Mouse (Mus musculus) heart, embryonic 15.5 days (tissue): ENCODE results near the gene Rragd. TPM values are rescaled to one million over a fixed set of nuclear protein-coding genes. Genes with fewer than 3 reads are reported as not detected.

Experiments
- ATAC-seq: fragments of 200-750 bp; cut with Nextera tagmentation; replicated peaks from 2 replicates; pipeline ENCODE4 v1.8.0; 2017; ENCODE audit warnings: low read depth, moderate TSS enrichment; ENCODE audit not compliant: insufficient number of reproducible peaks, insufficient read depth, low FRiP score
- H3K27ac ChIP-seq: fragments of 300-500 bp; sonication (generic); 2 replicates; pipeline ENCODE4 v1.5.1; 2015; ENCODE audit warnings: mild to moderate bottlenecking, inconsistent platforms
- H3K27me3 ChIP-seq: fragments of 300-500 bp; sonication (generic); 2 replicates; pipeline ENCODE4 v1.6.1; 2015; ENCODE audit warnings: inconsistent platforms
- H3K36me3 ChIP-seq: fragments of 300-500 bp; sonication (generic); 2 replicates; pipeline ENCODE4 v1.6.1; 2015; ENCODE audit warnings: mild to moderate bottlenecking, inconsistent platforms
- H3K4me1 ChIP-seq: fragments of 300-500 bp; sonication (generic); replicated peaks from 2 replicates; pipeline ENCODE4 v1.6.1; 2015; ENCODE audit warnings: inconsistent platforms
- H3K4me2 ChIP-seq: fragments of 300-500 bp; sonication (generic); 2 replicates; pipeline ENCODE4 v1.6.1; 2015; ENCODE audit warnings: inconsistent platforms, mild to moderate bottlenecking, moderate library complexity
- H3K4me3 ChIP-seq: fragments of 300-500 bp; sonication (generic); 2 replicates; pipeline ENCODE4 v1.5.1; 2015; ENCODE audit warnings: mild to moderate bottlenecking, inconsistent platforms
- H3K9ac ChIP-seq: fragments of 300-500 bp; sonication (generic); 2 replicates; pipeline ENCODE4 v1.6.1; 2015; ENCODE audit warnings: mild to moderate bottlenecking, inconsistent platforms
- H3K9me3 ChIP-seq: fragments of 300-500 bp; sonication (generic); replicated peaks from 2 replicates; pipeline ENCODE4 v1.6.1; 2016; ENCODE audit warnings: inconsistent platforms
- WGBS: fragments of 180-500 bp; shearing (Covaris S2); methylation state at CpG from one replicate; pipeline ENCODE4 v1.1.7; 2015; ENCODE audit warnings: mixed read lengths; 5-methylcytosine and 5-hydroxymethylcytosine counted together
- polyA plus RNA-seq: library from polyadenylated mRNA; unstranded; fragments of >200 nt; fragmentation: Nextera tagmentation; extraction: Ambion mirVana; gene quantifications from 2 replicates; pipeline ENCODE4 v1.2.1, GENCODE M21; 2015

Rragd gene
- 42.1 and 52.3 TPM in 2 replicates for polyA plus RNA-seq

GRCm38 (mm10) chr4:32982716-32983175, at the start of gene Rragd:
Gene Rragd (plus strand): TSS chr4:32983037.
- Histone ChIP-seq H3K4me2 (peak within 1 kb of the TSS; percentile 94), H3K9me3 (no peaks in the 10 kb centered on the region), H3K9ac (peak within 1 kb of the TSS; percentile 74), H3K27me3 (no peaks in the 10 kb centered on the region), H3K27ac (peak within 1 kb of the TSS; percentile 82), H3K36me3 (no peaks in the 10 kb centered on the region), H3K4me1 (peaks cover 37% of the 10 kb centered on the region), H3K4me3 (peak within 1 kb of the TSS; percentile 69)
- WGBS = 0% methylated on average over 18 of the region's 18 CpGs
- peak; percentile 47 for ATAC-seq

- ATAC-seq = no peak
- H3K27me3 ChIP-seq = no peaks in the 10 kb centered on the region
- no peaks in the 10 kb centered on the region for H3K9me3 ChIP-seq
- 9% methylated on average over 9 of the region's 9 CpGs for WGBS
- peak overlapping the region; percentile 28 for H3K4me2 ChIP-seq
- H3K27ac ChIP-seq = peak overlapping the region; percentile 24
- no peak overlapping the region for H3K4me3 ChIP-seq
- H3K4me1 ChIP-seq = peaks cover 12% of the 10 kb centered on the region
- no peak overlapping the region for H3K9ac ChIP-seq
- H3K36me3 ChIP-seq = no peaks in the 10 kb centered on the region
These were observed 46.0 kb upstream of the Rragd start for GRCm38 (mm10) chr4:32936762-32937341.

DNA sequence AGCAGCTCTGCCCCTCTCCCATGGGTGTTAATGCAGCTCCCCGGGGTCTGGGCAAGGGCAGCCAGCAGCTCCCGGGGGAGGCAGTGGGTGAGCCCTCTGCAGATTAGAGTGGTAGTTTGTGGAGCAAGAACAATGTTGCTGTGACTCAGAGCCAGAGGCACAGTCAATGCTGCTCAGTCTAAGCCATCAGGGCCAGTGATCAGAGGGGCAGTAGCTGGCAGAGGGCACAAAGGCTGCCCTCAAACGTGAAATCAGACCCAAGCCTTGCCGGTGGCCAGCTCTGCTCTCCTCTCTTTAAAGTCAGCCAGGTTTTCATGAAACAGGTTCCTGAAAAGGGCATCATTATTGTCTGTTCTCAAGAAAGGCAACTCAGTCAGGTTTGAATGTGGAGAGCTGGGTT, 43.3 kb upstream of the Rragd start:
- Histone ChIP-seq H3K36me3 (no peaks in the 10 kb centered on the region), H3K9ac (no peak overlapping the region), H3K4me2 (no peak overlapping the region), H3K4me1 (peaks cover 12% of the 10 kb centered on the region), H3K27me3 (no peaks in the 10 kb centered on the region), H3K27ac (no peak overlapping the region), H3K4me3 (no peak overlapping the region), H3K9me3 (no peaks in the 10 kb centered on the region)
- WGBS = 39% methylated on average over 4 of the region's 4 CpGs
- ATAC-seq = no peak

DNA sequence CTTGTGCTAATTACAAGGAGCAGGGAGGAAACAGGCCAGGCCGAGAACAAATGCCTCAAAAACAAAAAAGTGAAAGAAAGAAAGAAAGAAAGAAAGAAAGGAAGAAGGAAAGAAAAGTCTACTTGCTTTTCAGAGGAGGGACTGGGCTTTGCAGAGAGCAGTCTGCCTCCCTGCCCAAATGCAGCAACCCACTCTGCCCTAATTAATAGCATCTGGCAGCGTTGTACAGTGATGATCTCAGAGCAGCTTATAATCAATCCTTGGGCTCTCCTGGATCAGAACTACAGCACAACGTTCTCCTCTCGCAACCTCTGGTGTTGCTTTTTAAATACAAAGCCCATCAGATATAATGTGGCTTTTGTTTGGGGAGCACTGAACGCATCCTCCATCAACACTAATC, 42.9 kb upstream of the Rragd start:
- WGBS = 77% methylated on average over 5 of the region's 5 CpGs
- Histone ChIP-seq H3K27me3 (no peaks in the 10 kb centered on the region), H3K27ac (no peak overlapping the region), H3K36me3 (no peaks in the 10 kb centered on the region), H3K4me3 (no peak overlapping the region), H3K9me3 (no peaks in the 10 kb centered on the region), H3K4me2 (no peak overlapping the region), H3K9ac (no peak overlapping the region), H3K4me1 (peaks cover 12% of the 10 kb centered on the region)
- no peak for ATAC-seq

GRCm38 (mm10) chr4:32940984-32941383, 41.9 kb upstream of the Rragd start:
- Histone ChIP-seq H3K4me3 (no peak overlapping the region), H3K36me3 (no peaks in the 10 kb centered on the region), H3K9me3 (no peaks in the 10 kb centered on the region), H3K4me2 (no peak overlapping the region), H3K9ac (no peak overlapping the region), H3K27ac (no peak overlapping the region), H3K4me1 (peaks cover 12% of the 10 kb centered on the region), H3K27me3 (no peaks in the 10 kb centered on the region)
- 69% methylated on average over 4 of the region's 4 CpGs for WGBS
- no peak for ATAC-seq

GRCm38 (mm10) chr4:32947631-32948030, 35.2 kb upstream of the Rragd start:
- WGBS = 15% methylated on average over 4 of the region's 4 CpGs
- no peak for ATAC-seq
- Histone ChIP-seq H3K9me3 (no peaks in the 10 kb centered on the region), H3K27me3 (peaks cover 6% of the 10 kb centered on the region), H3K27ac (no peak overlapping the region), H3K4me3 (no peak overlapping the region), H3K36me3 (no peaks in the 10 kb centered on the region), H3K9ac (no peak overlapping the region), H3K4me2 (no peak overlapping the region), H3K4me1 (peaks cover 29% of the 10 kb centered on the region)

- Histone ChIP-seq H3K4me3 (no peak overlapping the region), H3K36me3 (no peaks in the 10 kb centered on the region), H3K4me2 (peak overlapping the region; percentile 3; the same call in 1 of the 2 replicates), H3K4me1 (peaks cover 30% of the 10 kb centered on the region), H3K9me3 (no peaks in the 10 kb centered on the region), H3K27ac (no peak overlapping the region), H3K27me3 (peaks cover 11% of the 10 kb centered on the region), H3K9ac (no peak overlapping the region)
- no peak for ATAC-seq
- 49% methylated on average over 10 of the region's 10 CpGs for WGBS
These were observed 34.1 kb upstream of the Rragd start for GRCm38 (mm10) chr4:32948696-32949095.

- Histone ChIP-seq H3K36me3 (no peaks in the 10 kb centered on the region), H3K4me2 (peak within 1 kb of the TSS; percentile 95), H3K9ac (peak within 1 kb of the TSS; percentile 71), H3K27ac (peak within 1 kb of the TSS; percentile 13; the same call in 1 of the 2 replicates), H3K4me3 (peak within 1 kb of the TSS; percentile 78), H3K27me3 (peaks cover 13% of the 10 kb centered on the region), H3K4me1 (peaks cover 30% of the 10 kb centered on the region), H3K9me3 (no peaks in the 10 kb centered on the region)
- peak; percentile 88 for ATAC-seq
- WGBS = under 1% methylated on average over 49 of the region's 66 CpGs
These were observed 32.3 kb upstream of the Rragd start, which contains the start of gene Ankrd6 for GRCm38 (mm10) chr4:32950356-32951034. Gene Ankrd6 (minus strand): TSS chr4:32950841.

- H3K4me1 ChIP-seq = peaks cover 30% of the 10 kb centered on the region
- peak; percentile 31 for ATAC-seq
These were observed 31.5 kb upstream of the Rragd start for GRCm38 (mm10) chr4:32951035-32951940.

GRCm38 (mm10) chr4:32952681-32953080, 30.2 kb upstream of the Rragd start:
- H3K9ac ChIP-seq = no peak overlapping the region

More at GRCm38 (mm10) chr4:32951035-32951940, 31.5 kb upstream of the Rragd start:
- Histone ChIP-seq H3K4me3 (peak overlapping the region; percentile 78), H3K4me2 (peak overlapping the region; percentile 95), H3K9me3 (no peaks in the 10 kb centered on the region), H3K27me3 (peaks cover 13% of the 10 kb centered on the region), H3K36me3 (no peaks in the 10 kb centered on the region), H3K27ac (no peak overlapping the region), H3K9ac (peak overlapping the region; percentile 45; the same call in 1 of the 2 replicates)
- WGBS = 4% methylated on average over 34 of the region's 34 CpGs

GRCm38 (mm10) chr4:32956423-32956822, 26.4 kb upstream of the Rragd start:
- Histone ChIP-seq H3K9me3 (no peaks in the 10 kb centered on the region), H3K4me1 (peaks cover 10% of the 10 kb centered on the region), H3K9ac (no peak overlapping the region), H3K4me2 (no peak overlapping the region), H3K36me3 (no peaks in the 10 kb centered on the region), H3K4me3 (no peak overlapping the region), H3K27me3 (peaks cover 12% of the 10 kb centered on the region), H3K27ac (no peak overlapping the region)
- 51% methylated on average over 2 of the region's 2 CpGs for WGBS
- no peak for ATAC-seq

More at GRCm38 (mm10) chr4:32952681-32953080, 30.2 kb upstream of the Rragd start:
- Histone ChIP-seq H3K4me3 (0 out of 2 replicates have a peak overlapping the region, but pooled peaks have one; percentile 78), H3K9me3 (no peaks in the 10 kb centered on the region), H3K4me2 (peak overlapping the region; percentile 95; the same call in 1 of the 2 replicates), H3K36me3 (no peaks in the 10 kb centered on the region), H3K27ac (no peak overlapping the region), H3K27me3 (peaks cover 13% of the 10 kb centered on the region), H3K4me1 (peaks cover 24% of the 10 kb centered on the region)
- no peak for ATAC-seq
- WGBS = 17% methylated on average over 7 of the region's 7 CpGs
